Mouse (Mus musculus): ENCODE measurements around the gene Gm21870. TPM values are rescaled to one million over a fixed set of nuclear protein-coding genes. Genes with fewer than 3 reads are reported as not detected.

Gene Gm21870
- not detected for polyA plus RNA-seq (2017; shearing (Covaris generic))

GRCm38 (mm10) chrX:33986716-33987115 lies at the start of gene Gm21870:
Gene Gm21870 (minus strand): TSS chrX:33986816.

GRCm38 (mm10) chrX:33956440-33956839 lies 30.2 kb downstream of the Gm21870 start, which contains the start of gene Btbd35f6:
Gene Btbd35f6 (minus strand): TSS chrX:33956540.

Other genes with a start within 250 kb of the Gm21870 start
- gene Btbd35f6, start 30.3 kb downstream of the Gm21870 start, polyA plus RNA-seq (2017; shearing (Covaris generic)): not detected
- not detected for gene Btbd35f9, start 174.7 kb upstream of the Gm21870 start, polyA plus RNA-seq (2017; shearing (Covaris generic))

All from activated CD4-positive, CD25-positive, alpha-beta regulatory T cell, adult 9 weeks (primary cell).